Mouse (Mus musculus): ENCODE data around the gene Sec61b.

Sec61b gene

DNA sequence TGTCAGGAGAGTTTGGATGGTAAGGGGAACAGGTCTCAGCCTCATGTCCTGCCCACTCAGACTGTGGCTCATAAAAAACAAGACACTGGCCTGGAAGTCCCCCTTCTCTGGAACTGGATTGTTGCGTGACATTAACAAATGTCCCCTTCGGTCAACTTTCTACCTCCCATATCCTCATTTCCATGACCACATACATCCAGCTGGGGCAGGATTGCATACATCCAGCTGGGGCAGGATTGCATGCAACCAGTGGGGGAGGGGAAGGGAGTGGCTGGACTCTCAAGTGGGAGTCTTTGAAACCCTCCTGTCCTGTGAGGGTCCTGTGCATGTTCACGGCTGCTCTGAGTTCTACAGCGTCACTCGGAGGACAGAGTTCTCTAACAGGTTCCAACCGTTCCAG lies 16.8 kb downstream of the Sec61b start:
- DNase-seq: no peak

GRCm38 (mm10) chr4:47492311-47493086 lies 18.0 kb downstream of the Sec61b start:
- DNase-seq: no peak

GRCm38 (mm10) chr4:47493456-47493855 lies 19.0 kb downstream of the Sec61b start:
- no peak for DNase-seq

DNA sequence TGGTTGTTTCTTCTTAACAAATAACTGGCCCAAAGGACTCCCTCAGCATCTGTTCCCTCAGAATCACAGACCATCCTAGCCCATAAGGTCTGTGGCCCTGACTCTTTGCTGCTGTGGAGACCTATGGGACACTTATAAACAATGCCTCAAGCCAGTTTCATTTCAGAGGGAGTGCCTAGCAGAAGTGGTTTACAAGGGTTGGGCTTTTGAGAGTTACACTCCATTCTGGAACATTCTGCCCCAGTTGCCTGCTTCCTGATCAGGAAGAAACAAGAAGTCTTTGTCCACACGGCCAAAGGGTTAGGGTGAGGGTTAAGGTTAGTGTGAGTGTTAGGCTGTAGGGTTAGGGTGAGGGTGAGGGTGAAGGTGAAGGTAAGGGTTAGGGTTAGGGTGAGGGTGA lies 19.7 kb downstream of the Sec61b start:
- DNase-seq: no peak

GRCm38 (mm10) chr4:47494686-47495085 lies 20.2 kb downstream of the Sec61b start:
- no peak for DNase-seq

- no peak for DNase-seq
These were observed 23.4 kb downstream of the Sec61b start for GRCm38 (mm10) chr4:47497811-47498385.

GRCm38 (mm10) chr4:47499121-47499545 lies 24.7 kb downstream of the Sec61b start:
- no peak for DNase-seq

GRCm38 (mm10) chr4:47502546-47502971 lies 28.1 kb downstream of the Sec61b start:
- peak; percentile 29 for DNase-seq

GRCm38 (mm10) chr4:47503045-47503444 lies 28.6 kb downstream of the Sec61b start:
- no peak for DNase-seq

DNA sequence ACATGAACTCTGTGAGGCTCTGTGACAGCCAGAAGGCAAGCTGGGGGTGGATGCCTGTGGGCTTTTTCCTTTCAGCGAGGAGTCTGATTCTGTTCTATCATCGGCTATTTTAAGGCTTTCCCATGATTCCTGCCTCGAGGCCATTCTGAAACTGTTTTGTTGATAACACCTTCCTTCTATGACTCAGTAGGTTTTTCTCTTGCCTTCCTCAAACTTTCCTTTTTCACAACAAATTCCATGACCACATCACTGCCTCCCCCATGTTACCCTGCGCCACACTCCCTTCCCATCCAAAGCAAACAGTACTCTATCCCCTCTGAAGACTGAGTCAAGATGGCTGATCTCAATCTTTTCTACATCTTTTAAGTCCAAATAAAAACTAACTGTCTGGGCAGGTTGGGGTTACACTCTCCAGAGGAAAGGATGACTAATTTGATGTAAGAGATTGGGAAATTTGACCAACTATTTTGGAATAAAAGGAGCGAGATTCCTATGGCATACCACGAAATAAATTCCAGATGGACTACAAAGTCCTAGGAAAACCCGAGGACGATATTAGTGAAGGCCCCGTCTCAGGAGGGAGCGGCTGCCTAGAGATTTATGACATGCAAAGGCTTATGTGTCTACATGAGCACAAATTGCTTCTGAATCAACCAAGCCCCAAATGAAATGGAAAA lies 30.5 kb downstream of the Sec61b start:
- peak; percentile 28 for DNase-seq

DNA sequence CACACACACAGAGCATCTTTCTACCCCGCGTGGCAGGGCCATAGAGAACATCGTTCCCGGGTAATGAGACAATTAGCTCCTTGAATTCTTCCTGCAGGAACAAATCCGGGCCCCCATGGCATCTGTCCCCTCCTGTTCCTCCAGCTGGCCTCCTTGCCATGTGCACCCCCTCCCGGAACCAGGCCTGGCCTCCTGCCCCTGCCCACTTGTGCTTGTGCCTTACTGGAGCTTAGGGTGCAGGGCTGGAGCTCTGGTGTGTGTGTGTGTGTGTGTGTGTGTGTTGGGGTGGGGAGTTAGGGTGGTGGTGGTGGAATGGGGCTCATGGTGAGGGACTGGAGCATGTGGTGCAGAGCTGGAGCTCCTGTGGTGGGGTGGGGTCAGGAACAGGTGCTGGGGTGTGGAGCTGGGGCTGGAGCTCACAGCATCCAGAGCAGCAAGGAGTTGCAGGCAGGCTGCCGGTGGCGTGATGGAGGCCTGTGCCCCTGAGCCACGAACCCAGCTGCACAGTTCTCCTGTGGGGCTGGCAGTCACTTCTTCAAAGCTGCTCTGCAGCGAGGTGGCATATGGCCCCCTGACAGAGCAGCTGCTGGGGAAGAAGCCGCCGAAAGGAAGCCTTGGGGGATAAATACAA lies 44.2 kb downstream of the Sec61b start:
- DNase-seq: peak; percentile 63

DNA sequence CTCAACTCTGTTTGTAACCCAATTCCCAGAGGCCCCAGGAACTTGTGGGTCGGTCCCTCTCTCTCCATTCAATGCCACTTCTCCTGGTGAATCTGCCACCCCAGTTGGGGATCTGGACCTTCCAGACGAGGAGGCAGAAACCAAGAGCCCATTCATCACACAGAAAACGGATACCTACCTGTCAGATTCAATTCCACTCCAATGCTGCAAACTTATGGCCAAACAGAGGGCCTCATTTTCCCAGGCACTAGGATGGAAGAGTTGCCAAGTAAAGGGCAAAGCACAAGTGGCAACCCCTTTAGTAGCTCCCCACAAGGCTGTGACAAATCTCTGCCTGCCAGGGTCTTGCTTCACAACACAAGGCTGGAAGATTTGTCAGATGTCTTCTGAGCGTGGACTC lies 45.6 kb downstream of the Sec61b start:
- no peak for DNase-seq

DNA sequence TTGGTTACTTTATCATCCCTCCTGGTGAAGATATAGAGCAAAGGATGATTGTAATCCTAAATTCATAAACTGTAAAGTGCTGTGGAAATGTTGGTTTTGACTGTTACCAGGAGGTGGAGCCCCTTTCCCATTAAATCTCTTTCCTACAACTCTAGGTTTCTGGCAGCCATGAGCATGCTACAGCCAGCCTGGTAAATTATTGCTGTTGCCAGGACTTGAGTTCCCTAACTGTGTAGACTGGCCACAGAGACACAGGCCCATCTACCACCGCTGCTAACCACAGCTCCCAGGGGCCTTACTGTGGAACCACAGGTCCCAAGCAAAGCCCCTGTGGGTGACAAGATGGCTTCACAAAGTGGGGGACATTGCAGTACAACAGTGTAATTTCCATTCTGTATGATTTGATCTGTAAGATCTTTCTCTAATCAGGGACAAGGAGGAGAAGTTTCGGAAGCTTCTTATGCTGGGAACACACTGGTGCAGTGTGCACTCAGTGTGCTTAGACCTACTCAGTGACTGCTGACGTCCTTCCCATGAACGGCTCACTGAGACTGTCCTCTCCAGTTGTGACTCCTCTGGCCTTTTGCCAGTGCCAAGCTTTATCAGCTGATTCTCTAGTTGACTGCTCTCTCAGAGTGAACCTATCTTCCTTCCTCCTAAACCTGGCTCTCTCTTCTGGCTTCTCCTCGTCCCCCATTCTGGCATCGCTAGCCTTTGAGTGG lies 47.6 kb downstream of the Sec61b start:
- DNase-seq: peak; percentile 44

DNA sequence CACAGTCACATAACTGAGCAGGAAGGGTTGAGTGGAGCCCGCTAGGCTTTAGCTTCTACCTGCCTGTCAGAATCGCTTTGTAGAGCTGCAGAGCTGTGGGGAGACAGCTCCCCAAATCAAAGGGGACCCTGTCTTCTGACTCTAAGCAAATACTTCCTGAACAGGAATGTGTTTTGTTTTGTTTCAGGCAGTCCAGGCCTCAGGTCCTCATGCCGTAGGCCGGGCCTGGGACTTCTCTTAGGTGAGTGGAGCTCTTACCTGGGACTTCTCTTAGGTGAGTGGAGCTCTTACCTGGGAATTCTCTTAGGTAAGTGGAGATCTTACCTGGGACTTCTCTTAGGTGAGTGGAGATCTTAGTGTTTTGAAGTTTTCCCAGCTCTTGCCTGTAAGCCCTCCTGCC lies 55.4 kb downstream of the Sec61b start:
- no peak for DNase-seq

All from layer of hippocampus, adult 9-11 months (tissue).